Mouse (Mus musculus) lung, postnatal 36 days (tissue): ENCODE data around the gene Gfod1.
A peak's percentile ranks its signal among the peaks of the same experiment; 100 is the strongest.

ENCODE experiments used
- DNase-seq: peaks from one replicate; pipeline ENCODE4 v3.0.0; 2022; ENCODE audit warnings: mixed read lengths

Gene Gfod1

GRCm38 (mm10) chr13:43228141-43228540 is 75.8 kb downstream of the Gfod1 start:
- DNase-seq = no peak

GRCm38 (mm10) chr13:43226041-43226440 is 77.9 kb downstream of the Gfod1 start:
- DNase-seq = no peak

GRCm38 (mm10) chr13:43225161-43225560 is 78.8 kb downstream of the Gfod1 start:
- DNase-seq = no peak

GRCm38 (mm10) chr13:43222084-43222483 is 81.9 kb downstream of the Gfod1 start:
- no peak for DNase-seq

- no peak for DNase-seq
Observed at GRCm38 (mm10) chr13:43221290-43221689, 82.7 kb downstream of the Gfod1 start.

- no peak for DNase-seq
Observed at GRCm38 (mm10) chr13:43220635-43221034, 83.3 kb downstream of the Gfod1 start.

- DNase-seq = peak; percentile 79
Observed at GRCm38 (mm10) chr13:43218764-43219163, 85.2 kb downstream of the Gfod1 start.

GRCm38 (mm10) chr13:43218284-43218683 is 85.7 kb downstream of the Gfod1 start:
- no peak for DNase-seq

- DNase-seq = no peak
Observed at GRCm38 (mm10) chr13:43217686-43218085, 86.3 kb downstream of the Gfod1 start.

GRCm38 (mm10) chr13:43217059-43217458 is 86.9 kb downstream of the Gfod1 start:
- DNase-seq = no peak

GRCm38 (mm10) chr13:43215994-43216706 is 87.8 kb downstream of the Gfod1 start:
- no peak for DNase-seq

GRCm38 (mm10) chr13:43215144-43215993 is 88.6 kb downstream of the Gfod1 start:
- no peak for DNase-seq

- peak; percentile 69 for DNase-seq
Observed at GRCm38 (mm10) chr13:43212338-43212737, 91.6 kb downstream of the Gfod1 start.

- no peak for DNase-seq
Observed at GRCm38 (mm10) chr13:43210956-43211355, 93.0 kb downstream of the Gfod1 start.

- DNase-seq = peak; percentile 55
Observed at GRCm38 (mm10) chr13:43209560-43209959, 94.4 kb downstream of the Gfod1 start.

- no peak for DNase-seq
Observed at GRCm38 (mm10) chr13:43208914-43209439, 95.0 kb downstream of the Gfod1 start.

- DNase-seq = no peak
Observed at GRCm38 (mm10) chr13:43206118-43206683, 97.8 kb downstream of the Gfod1 start.

- DNase-seq = peak; percentile 57
Observed at GRCm38 (mm10) chr13:43203641-43204040, 100.3 kb downstream of the Gfod1 start.

GRCm38 (mm10) chr13:43203234-43203633 is 100.7 kb downstream of the Gfod1 start:
- peak; percentile 59 for DNase-seq

- DNase-seq = no peak
Observed at GRCm38 (mm10) chr13:43202351-43202750, 101.6 kb downstream of the Gfod1 start.

- DNase-seq = peak; percentile 59
Observed at GRCm38 (mm10) chr13:43201033-43201432, 102.9 kb downstream of the Gfod1 start.

GRCm38 (mm10) chr13:43200473-43200872 is 103.5 kb downstream of the Gfod1 start:
- no peak for DNase-seq

GRCm38 (mm10) chr13:43199749-43200148 is 104.2 kb downstream of the Gfod1 start:
- peak; percentile 77 for DNase-seq
